Mouse (Mus musculus) olfactory bulb, adult 2 months (tissue): ENCODE measurements at regions not wholly inside any gene's neighbourhood (a gene's known extent, or its start where the extent isn't known, plus 50 kb on each side); places are given as distances from the start of the nearest gene placed in this dataset.

Experiments used
- CTCF ChIP-seq: fragments of 200-500 bp; IDR thresholded peaks from 2 replicates; pipeline ENCODE4 v1.5.1; 2012; ENCODE audit warnings: low read depth, mild to moderate bottlenecking, low read length, moderate library complexity; ENCODE audit not compliant: insufficient read depth
- POLR2A ChIP-seq: fragments of 200-500 bp; IDR thresholded peaks from 2 replicates; pipeline ENCODE4 v1.6.1; 2012; ENCODE audit warnings: mild to moderate bottlenecking, low read depth, low read length, moderate library complexity; ENCODE audit not compliant: insufficient read depth

DNA sequence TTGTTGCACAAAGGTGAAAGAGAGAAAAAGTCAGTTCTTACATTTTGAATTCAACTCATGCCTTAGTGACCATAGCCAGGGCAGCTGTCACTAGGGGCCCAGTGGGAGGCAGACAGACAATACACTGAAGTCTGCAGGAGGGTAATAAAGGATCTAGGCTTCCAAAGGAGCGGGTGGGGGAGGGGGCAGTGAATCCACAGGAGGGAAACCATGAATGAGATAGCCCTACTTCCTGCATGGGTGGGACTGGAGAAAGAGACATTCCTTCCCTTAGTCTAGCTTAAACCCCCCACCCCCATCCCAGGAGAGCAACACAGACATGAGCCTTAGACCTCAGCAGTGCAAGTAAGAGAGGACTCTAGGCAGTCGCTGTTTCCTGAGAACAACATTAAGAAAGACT lies 535.4 kb upstream of the Vstm2b start:
- no peak for TF ChIP-seq CTCF
- TF ChIP-seq POLR2A = no peak
